Mouse (Mus musculus): ENCODE data around the gene Cdx4. TPM values are rescaled to one million over a fixed set of nuclear protein-coding genes. Genes with fewer than 3 reads are reported as not detected.

The Cdx4 gene
- polyA plus RNA-seq, 1 experiment from 2014 or later, result not detected

- H3K27me3 ChIP-seq (replicated peaks; ENCODE audit: control insufficient read depth, insufficient read depth, low read length), result 0 out of 2 replicates have a peak, but pooled peaks cover 5% of the 10 kb centered on the region
- no peaks in the 10 kb centered on the region for H3K4me1 ChIP-seq (ENCODE audit: control insufficient read depth, insufficient read depth, low read length)
- H3K36me3 ChIP-seq (ENCODE audit: control insufficient read depth, insufficient read depth, low read length), result no peaks in the 10 kb centered on the region
- H3K4me2 ChIP-seq (ENCODE audit: low read depth, low read length), result no peak overlapping the region
- 67% methylated on average over 2 of the region's 2 CpGs for WGBS
- no peak overlapping the region for H3K27ac ChIP-seq (ENCODE audit: low read length)
- H3K4me3 ChIP-seq (ENCODE audit: low read length), result no peak overlapping the region
- no peak for ATAC-seq
- no peak overlapping the region for H3K9ac ChIP-seq (ENCODE audit: low read depth, low read length)
- H3K9me3 ChIP-seq (ENCODE audit: control insufficient read depth, low read length), result no peaks in the 10 kb centered on the region
Observed at GRCm38 (mm10) chrX:103371221-103371620, 50.0 kb downstream of the Cdx4 start.

- H3K9ac ChIP-seq (ENCODE audit: low read depth, low read length), result no peak overlapping the region
- H3K4me1 ChIP-seq (ENCODE audit: control insufficient read depth, insufficient read depth, low read length), result no peaks in the 10 kb centered on the region
- no peak overlapping the region for H3K27ac ChIP-seq (ENCODE audit: low read length)
- 0 out of 2 replicates have a peak, but pooled peaks cover 5% of the 10 kb centered on the region for H3K27me3 ChIP-seq (replicated peaks; ENCODE audit: control insufficient read depth, insufficient read depth, low read length)
- 37% methylated on average over 2 of the region's 2 CpGs for WGBS
- H3K9me3 ChIP-seq (ENCODE audit: control insufficient read depth, low read length), result no peaks in the 10 kb centered on the region
- H3K36me3 ChIP-seq (ENCODE audit: control insufficient read depth, insufficient read depth, low read length), result no peaks in the 10 kb centered on the region
- H3K4me3 ChIP-seq (ENCODE audit: low read length), result no peak overlapping the region
- no peak for ATAC-seq
- H3K4me2 ChIP-seq (ENCODE audit: low read depth, low read length), result no peak overlapping the region
Observed at GRCm38 (mm10) chrX:103371627-103372026, 50.4 kb downstream of the Cdx4 start.

- WGBS, result 64% methylated on average over 5 of the region's 5 CpGs
Observed at GRCm38 (mm10) chrX:103374250-103374649, 53.1 kb downstream of the Cdx4 start.

More at GRCm38 (mm10) chrX:103374250-103374649, 53.1 kb downstream of the Cdx4 start:
- Histone ChIP-seq H3K9me3 (ENCODE audit: control insufficient read depth, low read length) (no peaks in the 10 kb centered on the region), H3K4me2 (ENCODE audit: low read depth, low read length) (no peak overlapping the region), H3K9ac (ENCODE audit: low read depth, low read length) (no peak overlapping the region), H3K27ac (ENCODE audit: low read length) (no peak overlapping the region), H3K4me1 (ENCODE audit: control insufficient read depth, insufficient read depth, low read length) (no peaks in the 10 kb centered on the region), H3K4me3 (ENCODE audit: low read length) (no peak overlapping the region), H3K27me3 (replicated peaks; ENCODE audit: control insufficient read depth, insufficient read depth, low read length) (peaks cover 8% of the 10 kb centered on the region), H3K36me3 (ENCODE audit: control insufficient read depth, insufficient read depth, low read length) (no peaks in the 10 kb centered on the region)
- ATAC-seq, result no peak

Other genes with a start within 250 kb of the Cdx4 start
- 1.9 and 2.3 TPM in 2 replicates for gene Nap1l2, start 134.8 kb upstream of the Cdx4 start, polyA plus RNA-seq (2015; fragmentation: Nextera tagmentation; extraction: Ambion mirVana)
- 4.5 and 4.7 TPM in 2 replicates for gene Chic1, start 35.1 kb downstream of the Cdx4 start, polyA plus RNA-seq (2015; fragmentation: Nextera tagmentation; extraction: Ambion mirVana)
- gene Tsx, start 93.1 kb downstream of the Cdx4 start, polyA plus RNA-seq (2015; fragmentation: Nextera tagmentation; extraction: Ambion mirVana), result 0.17 and 0.23 TPM in 2 replicates
- gene Gm26992, start 100.6 kb downstream of the Cdx4 start, polyA plus RNA-seq (2015; fragmentation: Nextera tagmentation; extraction: Ambion mirVana), result not detected in 2 replicates